Mouse (Mus musculus) stomach, postnatal 0 days (tissue): ENCODE measurements around the gene Id4. TPM values are rescaled to one million over a fixed set of nuclear protein-coding genes. Genes with fewer than 3 reads are reported as not detected.
A peak's percentile ranks its signal among the peaks of the same experiment; 100 is the strongest.

ENCODE experiments used
- ATAC-seq: fragments of 200-750 bp; cut with Nextera tagmentation; 2 replicates; pipeline ENCODE4 v1.8.0; 2017; ENCODE audit not compliant: low FRiP score, low TSS enrichment
- DNase-seq: peaks from one replicate; pipeline ENCODE4 v3.0.0-alpha.2; 2016; ENCODE audit warnings: low spot score
- H3K27ac ChIP-seq: fragments of 300-500 bp; sonication (generic); replicated peaks from 2 replicates; pipeline ENCODE4 v1.5.1; 2014; ENCODE audit warnings: mild to moderate bottlenecking, control low read depth
- H3K27me3 ChIP-seq: fragments of 300-500 bp; sonication (generic); 2 replicates; pipeline ENCODE4 v1.6.1; 2014; ENCODE audit warnings: low read length; ENCODE audit not compliant: control insufficient read depth, insufficient read depth
- H3K36me3 ChIP-seq: fragments of 300-500 bp; sonication (generic); 2 replicates; pipeline ENCODE4 v1.6.1; 2014; ENCODE audit warnings: low read length, mixed read lengths; ENCODE audit not compliant: control insufficient read depth, insufficient read depth
- H3K4me1 ChIP-seq: fragments of 300-500 bp; sonication (generic); replicated peaks from 2 replicates; pipeline ENCODE4 v1.6.1; 2014; ENCODE audit warnings: antibody characterized with exemption; ENCODE audit not compliant: control insufficient read depth, insufficient read depth
- H3K4me2 ChIP-seq: fragments of 300-500 bp; sonication (generic); replicated peaks from 2 replicates; pipeline ENCODE4 v1.6.1; 2014; ENCODE audit warnings: low read depth, mild to moderate bottlenecking, control low read depth, moderate library complexity
- H3K4me3 ChIP-seq: fragments of 300-500 bp; sonication (generic); 2 replicates; pipeline ENCODE4 v1.5.1; 2014; ENCODE audit warnings: low read depth, low read length, control low read depth
- H3K9ac ChIP-seq: fragments of 300-500 bp; sonication (generic); 2 replicates; pipeline ENCODE4 v1.6.1; 2014; ENCODE audit warnings: mild to moderate bottlenecking, low read length, control low read depth, mixed read lengths
- H3K9me3 ChIP-seq: fragments of 300-500 bp; sonication (generic); 2 replicates; pipeline ENCODE4 v1.6.1; 2016; ENCODE audit warnings: low read length; ENCODE audit not compliant: control insufficient read depth
- CTCF ChIP-seq: IDR thresholded peaks from 2 replicates; pipeline ENCODE4 v1.5.1; 2016; ENCODE audit warnings: antibody characterized with exemption, low read depth, mild to moderate bottlenecking, moderate library complexity
- EP300 ChIP-seq: optimal IDR thresholded peaks from 2 replicates; pipeline ENCODE3; 2016; ENCODE audit warnings: antibody characterized with exemption
- WGBS: fragments of 180-500 bp; shearing (Covaris S2); extraction: QIAGEN DNeasy Blood & Tissue Kit; methylation state at CpG from one replicate; pipeline ENCODE4 v1.1.7; 2014; 5-methylcytosine and 5-hydroxymethylcytosine counted together
- polyA plus RNA-seq: library from polyadenylated mRNA; unstranded; fragments of >200 nt; fragmentation: Nextera tagmentation; extraction: Ambion mirVana; gene quantifications from 2 replicates; pipeline ENCODE4 v1.2.1, GENCODE M21; 2015

Id4 gene
- polyA plus RNA-seq = 15.4 and 20.3 TPM in 2 replicates

DNA sequence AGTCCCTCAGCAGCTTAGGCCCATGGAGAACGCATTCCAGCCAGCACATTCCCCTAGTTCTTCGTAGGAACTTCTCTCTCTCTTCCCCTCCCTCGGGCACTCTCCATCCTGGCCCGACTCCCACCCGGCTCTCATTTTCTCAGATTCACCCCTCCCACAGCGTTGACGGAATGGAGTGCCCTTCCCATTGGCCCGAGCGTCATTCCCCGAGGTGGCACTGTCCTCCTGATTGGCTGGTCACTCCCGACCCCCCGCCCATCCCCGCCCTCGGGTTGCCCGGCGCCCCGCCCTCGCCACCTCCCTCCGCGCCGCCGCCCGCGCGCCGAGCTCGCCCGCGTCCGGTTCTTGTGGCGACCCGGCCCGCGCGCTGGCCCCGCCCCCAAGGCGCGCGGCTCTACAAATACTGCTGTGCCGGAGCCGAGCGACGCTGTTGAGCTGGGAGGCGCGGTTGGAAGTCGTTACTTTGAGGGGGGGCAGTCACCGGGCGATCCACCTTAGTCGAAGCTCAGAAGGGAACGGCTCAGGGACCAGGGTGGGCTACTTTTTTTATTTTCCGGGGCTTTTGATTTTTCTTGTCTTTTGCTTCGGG, at the start of gene Id4:
Gene Id4 (plus strand): TSS at position 539 of the 589 bp plus-strand sequence.
- peak; percentile 98 for ATAC-seq
- TF ChIP-seq EP300 (no peak), CTCF (no peak)
- under 1% methylated on average over 49 of the region's 52 CpGs for WGBS
- Histone ChIP-seq H3K27me3 (no peaks in the 10 kb centered on the region), H3K4me1 (no peaks in the 10 kb centered on the region), H3K27ac (peak within 1 kb of the TSS; percentile 93), H3K4me2 (peak within 1 kb of the TSS; percentile 80), H3K4me3 (peak within 1 kb of the TSS; percentile 72), H3K9me3 (no peaks in the 10 kb centered on the region), H3K36me3 (no peaks in the 10 kb centered on the region), H3K9ac (peak within 1 kb of the TSS; percentile 85)
- DNase-seq = peak; percentile 98

DNA sequence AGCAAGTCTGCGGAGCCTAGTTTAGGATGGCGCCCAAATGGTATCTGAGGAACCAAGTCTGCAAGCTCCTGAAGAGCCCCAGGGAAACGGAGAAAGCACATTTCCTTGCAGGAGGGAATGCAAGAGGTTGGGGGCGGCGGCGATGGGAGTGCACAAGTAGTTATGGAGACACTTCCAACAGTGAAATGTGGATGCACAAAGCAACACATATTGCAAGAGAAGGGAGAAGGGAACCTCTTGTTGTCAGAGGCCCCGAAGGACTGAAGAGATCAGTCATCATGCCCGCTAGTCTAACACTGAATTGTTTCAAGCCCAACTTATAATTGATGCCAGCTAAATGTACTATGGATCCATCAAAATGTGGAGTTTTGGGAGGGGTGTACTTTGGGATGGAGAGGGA, 33.9 kb upstream of the Id4 start:
- Histone ChIP-seq H3K4me1 (no peaks in the 10 kb centered on the region), H3K27ac (no peak overlapping the region), H3K4me2 (peak overlapping the region; percentile 21), H3K27me3 (no peaks in the 10 kb centered on the region), H3K9me3 (no peaks in the 10 kb centered on the region), H3K9ac (no peak overlapping the region), H3K4me3 (peak overlapping the region; percentile 8; the same call in 1 of the 2 replicates), H3K36me3 (no peaks in the 10 kb centered on the region)
- 36% methylated on average over 8 of the region's 8 CpGs for WGBS
- no peak for TF ChIP-seq CTCF
- no peak for TF ChIP-seq EP300
- DNase-seq (no peak), ATAC-seq (no peak)

- Histone ChIP-seq H3K9me3 (no peaks in the 10 kb centered on the region), H3K27me3 (no peaks in the 10 kb centered on the region), H3K4me1 (no peaks in the 10 kb centered on the region), H3K36me3 (no peaks in the 10 kb centered on the region), H3K27ac (peak overlapping the region; percentile 78), H3K9ac (peak overlapping the region; percentile 38), H3K4me2 (peak overlapping the region; percentile 59), H3K4me3 (peak overlapping the region; percentile 32)
- under 1% methylated on average over 32 of the region's 38 CpGs for WGBS
- DNase-seq = peak; percentile 98
- TF ChIP-seq EP300 (peak; percentile 76), CTCF (no peak)
- ATAC-seq = peak; percentile 99
Measured at GRCm38 (mm10) chr13:48227712-48228111, 33.3 kb upstream of the Id4 start.

- no peaks in the 10 kb centered on the region for H3K27me3 ChIP-seq
- no peaks in the 10 kb centered on the region for H3K4me1 ChIP-seq
- H3K9me3 ChIP-seq = no peaks in the 10 kb centered on the region
- no peak for ATAC-seq
- H3K4me3 ChIP-seq = peak overlapping the region; percentile 32
- TF ChIP-seq EP300 = no peak
- 22% methylated on average over 4 of the region's 4 CpGs for WGBS
- H3K27ac ChIP-seq = peak overlapping the region; percentile 78
- peak overlapping the region; percentile 38 for H3K9ac ChIP-seq
- H3K36me3 ChIP-seq = no peaks in the 10 kb centered on the region
- DNase-seq = no peak
- peak overlapping the region; percentile 59 for H3K4me2 ChIP-seq
Measured at GRCm38 (mm10) chr13:48228114-48228513, 32.9 kb upstream of the Id4 start.

DNA sequence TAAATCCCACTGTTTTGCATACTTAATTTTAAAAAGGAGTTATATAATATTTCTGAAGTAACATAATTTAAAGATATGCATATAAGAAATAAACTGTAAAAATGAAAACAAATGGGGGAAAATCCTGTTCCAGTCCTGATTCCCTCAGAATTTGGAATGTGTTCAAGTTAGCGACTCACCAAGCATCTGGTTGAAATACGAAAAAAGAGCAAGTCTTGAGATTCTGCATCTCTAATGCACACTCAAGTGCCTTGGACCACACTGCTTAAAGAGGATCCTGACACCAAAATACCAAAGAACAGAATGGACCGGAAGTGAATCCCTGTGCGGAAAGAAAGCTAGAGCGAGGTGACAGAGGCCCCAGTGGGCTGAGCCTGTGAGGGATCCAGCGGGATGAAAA, 30.0 kb upstream of the Id4 start:
- Histone ChIP-seq H3K9me3 (no peaks in the 10 kb centered on the region), H3K9ac (no peak overlapping the region), H3K27ac (no peak overlapping the region), H3K36me3 (no peaks in the 10 kb centered on the region), H3K27me3 (no peaks in the 10 kb centered on the region), H3K4me3 (no peak overlapping the region), H3K4me1 (no peaks in the 10 kb centered on the region), H3K4me2 (no peak overlapping the region)
- TF ChIP-seq CTCF (no peak), EP300 (no peak)
- WGBS = 44% methylated on average over 6 of the region's 6 CpGs
- no peak for ATAC-seq
- no peak for DNase-seq

DNA sequence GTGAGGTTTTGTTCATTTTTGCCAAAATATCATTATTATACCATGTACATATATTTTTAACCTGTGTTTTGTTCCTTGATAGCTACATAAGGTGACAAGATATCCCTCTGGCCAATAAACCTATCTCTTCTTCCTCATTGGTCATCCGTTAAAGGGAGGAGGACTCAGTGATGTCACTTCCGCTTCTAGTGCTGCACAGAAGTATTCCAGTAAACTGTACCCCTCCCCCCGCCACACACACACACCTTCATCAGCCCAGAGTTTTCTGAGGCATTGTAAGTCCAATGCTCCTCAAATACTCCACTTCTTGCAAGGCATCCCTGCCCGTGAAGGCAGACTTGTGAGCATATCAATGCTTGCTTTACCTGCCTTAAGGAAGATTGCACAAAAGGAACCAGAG, 24.6 kb upstream of the Id4 start:
- no peak for TF ChIP-seq CTCF
- no peak overlapping the region for H3K27ac ChIP-seq
- H3K9me3 ChIP-seq = no peaks in the 10 kb centered on the region
- WGBS = 79% methylated on average over 4 of the region's 4 CpGs
- H3K36me3 ChIP-seq = no peaks in the 10 kb centered on the region
- H3K4me2 ChIP-seq = no peak overlapping the region
- ATAC-seq (no peak), DNase-seq (no peak)
- no peaks in the 10 kb centered on the region for H3K4me1 ChIP-seq
- H3K9ac ChIP-seq = no peak overlapping the region
- H3K27me3 ChIP-seq = no peaks in the 10 kb centered on the region
- H3K4me3 ChIP-seq = no peak overlapping the region
